Mouse (Mus musculus): ENCODE measurements at regions not wholly inside any gene's neighbourhood (a gene's known extent, or its start where the extent isn't known, plus 50 kb on each side); places are given as distances from the start of the nearest gene placed in this dataset.

DNA sequence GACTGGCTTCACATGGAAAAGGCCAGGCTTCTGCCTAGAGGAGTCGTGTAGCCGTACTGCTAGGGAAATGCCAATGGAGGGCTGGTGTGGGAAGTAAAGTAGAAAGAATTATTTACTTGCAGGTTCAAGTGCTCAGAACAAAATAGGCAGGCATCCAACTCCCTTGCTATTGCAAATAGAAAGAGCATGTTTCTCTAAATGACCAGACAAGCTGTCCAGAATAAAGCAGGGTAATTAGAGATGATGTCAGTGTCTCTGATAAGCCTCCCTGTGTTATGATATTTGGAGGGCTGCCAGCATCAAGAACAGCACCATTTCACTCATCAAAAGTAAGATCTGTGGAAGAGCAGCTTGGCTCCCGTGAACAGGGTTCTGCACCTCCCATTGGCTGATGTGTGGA lies 192.4 kb downstream of the Usp46 start:
- DNase-seq (ENCODE audit: low spot score in 2 of 2) = no peak

DNA sequence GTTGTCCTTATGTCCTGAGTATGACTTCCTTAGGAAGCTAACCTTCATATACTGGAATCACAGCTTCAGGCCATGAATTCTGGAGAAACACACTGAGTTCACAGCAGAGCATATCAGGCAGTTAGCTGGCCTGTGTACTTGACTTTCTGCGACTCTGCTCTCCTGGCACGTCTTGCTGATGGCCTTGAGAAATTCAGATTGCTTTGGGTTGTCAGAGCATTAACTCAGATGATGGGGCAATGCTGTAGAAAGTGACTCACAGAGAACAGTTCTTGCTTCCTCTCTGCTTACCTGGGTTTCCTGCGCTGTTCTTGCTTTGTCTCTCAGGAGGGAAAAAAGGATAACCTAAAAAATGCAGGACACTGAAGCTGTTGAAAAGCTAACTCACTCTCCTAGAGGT lies 187.3 kb downstream of the Usp46 start:
- DNase-seq (ENCODE audit: low spot score in 2 of 2) = no peak

DNA sequence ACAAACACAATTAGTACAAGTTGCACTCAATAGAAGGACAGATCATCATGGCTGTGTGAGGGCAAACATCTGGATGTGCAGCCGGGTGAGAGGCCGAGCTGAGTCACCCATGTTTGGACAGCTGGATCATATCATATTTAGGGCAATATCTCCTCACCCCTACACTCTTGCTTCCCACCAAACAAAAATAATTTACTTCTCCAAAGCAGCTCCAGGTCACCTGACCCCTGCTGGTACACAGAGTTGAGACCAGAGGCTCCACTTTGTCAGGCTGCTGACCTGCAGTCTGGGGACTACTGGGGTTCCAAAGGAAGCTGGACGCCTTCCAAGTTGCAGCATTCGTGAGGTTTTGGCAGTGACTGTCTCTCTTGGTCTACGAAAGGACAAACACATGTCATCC lies 186.3 kb downstream of the Usp46 start:
- no peak for DNase-seq (ENCODE audit: low spot score in 2 of 2)

DNA sequence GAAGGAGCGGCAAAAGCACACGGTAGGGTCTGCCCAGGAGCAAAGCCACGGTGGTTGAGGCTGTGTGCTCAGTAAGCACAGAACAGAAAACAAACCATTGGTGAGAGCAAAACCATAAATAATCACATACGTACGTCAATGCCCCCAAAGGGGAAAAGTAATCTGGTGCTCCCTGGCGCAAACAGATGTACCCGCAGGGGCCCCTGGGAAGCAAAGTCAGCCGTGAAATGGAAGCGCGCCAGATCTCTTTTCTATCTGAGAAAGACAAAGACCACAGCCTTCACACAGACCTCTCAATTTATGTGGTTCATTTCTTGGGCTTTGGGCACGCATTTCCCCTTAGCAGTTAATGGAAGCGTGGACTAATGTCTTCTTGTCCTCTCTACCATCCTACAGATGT lies 183.2 kb downstream of the Usp46 start:
- no peak for DNase-seq (ENCODE audit: low spot score in 2 of 2)

DNA sequence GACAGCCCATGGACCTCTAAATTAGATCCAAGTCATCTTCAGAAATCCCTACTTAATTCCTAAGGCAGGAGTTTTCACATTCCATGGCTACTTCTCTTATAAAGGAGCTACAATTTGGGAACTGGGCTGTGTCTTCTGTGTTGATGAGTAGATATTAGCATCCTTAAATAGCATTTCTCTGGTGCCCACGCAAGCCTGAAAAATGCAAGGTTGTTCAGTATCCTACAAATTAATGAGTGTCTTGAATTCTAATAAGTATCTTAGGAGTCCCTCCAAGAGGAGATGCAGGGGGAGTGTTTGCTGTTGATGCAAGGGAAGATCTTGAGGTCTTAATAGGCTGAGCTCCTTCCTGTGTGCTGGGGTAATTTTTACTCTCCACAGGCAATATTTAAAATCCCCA lies 182.5 kb downstream of the Usp46 start:
- no peak for DNase-seq (ENCODE audit: low spot score in 2 of 2)

DNA sequence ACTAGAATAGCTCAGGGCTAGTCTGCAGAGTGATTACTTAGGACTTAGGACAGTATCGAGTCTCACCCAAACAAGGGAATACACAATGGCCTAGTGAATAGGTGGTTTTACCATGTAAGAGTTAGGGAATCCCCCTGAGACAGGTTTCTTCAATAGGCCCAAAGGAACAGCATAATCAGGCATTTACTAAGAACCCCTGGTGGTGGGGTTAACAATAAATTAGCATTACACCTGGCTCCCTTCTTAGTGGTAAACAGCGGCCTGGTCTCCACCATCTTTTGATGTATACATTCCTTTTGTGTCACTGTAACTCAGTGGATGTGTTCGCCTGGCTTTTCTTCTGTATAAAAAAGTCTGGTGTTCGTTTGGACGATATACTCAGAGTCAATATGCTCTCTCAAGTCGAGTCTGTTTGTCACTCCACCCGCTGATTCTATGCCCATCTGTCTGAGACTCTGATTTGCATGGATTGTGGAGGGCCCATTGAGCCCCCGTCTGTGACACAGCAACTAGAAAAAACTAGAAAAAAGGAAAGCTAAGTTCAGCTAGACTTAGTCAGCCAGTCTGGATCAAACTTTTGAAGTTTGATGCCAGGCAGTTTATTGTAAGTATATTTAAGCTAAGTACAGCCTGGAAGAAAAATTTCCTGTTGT lies 180.8 kb downstream of the Usp46 start:
- no peak for DNase-seq (ENCODE audit: low spot score in 2 of 2)

DNA sequence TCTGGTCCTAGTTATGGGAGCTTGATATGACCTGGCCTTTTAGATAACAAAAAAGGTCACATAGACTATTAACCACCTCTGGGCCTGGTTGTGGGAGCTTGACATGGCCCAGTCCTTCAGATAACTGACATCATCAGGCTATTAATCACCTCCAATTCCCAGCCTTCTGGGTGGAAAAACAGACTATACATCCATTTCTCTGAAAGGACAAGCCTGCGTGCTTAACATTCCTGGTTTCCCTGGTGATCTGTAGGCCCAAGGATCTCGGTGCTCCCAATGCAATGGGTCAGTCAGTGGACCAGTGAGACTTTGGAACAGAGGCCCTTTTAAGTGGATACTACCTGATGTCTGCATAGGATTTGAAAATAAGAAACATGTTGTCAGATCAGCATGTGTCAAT lies 179.8 kb downstream of the Usp46 start:
- DNase-seq (ENCODE audit: low spot score in 2 of 2) = no peak

DNA sequence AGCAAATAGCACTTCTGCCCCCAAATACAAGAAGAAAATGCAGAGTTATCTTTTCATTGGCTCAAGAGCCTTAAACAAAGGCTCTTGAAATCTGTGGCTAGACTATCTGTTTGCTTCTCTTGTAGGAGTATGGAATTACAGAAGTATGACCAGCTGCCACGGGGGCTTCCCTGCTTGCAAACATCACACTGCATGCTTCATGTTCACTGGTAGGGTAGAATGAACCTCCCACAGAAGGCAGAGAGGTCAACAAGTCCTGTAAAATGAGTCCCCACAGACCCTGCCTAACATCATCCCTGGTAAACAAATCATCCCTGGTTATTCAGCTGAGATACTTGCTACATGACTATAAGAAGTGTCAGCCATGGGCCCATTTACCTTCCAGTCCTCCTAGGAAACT lies 178.9 kb downstream of the Usp46 start:
- DNase-seq (ENCODE audit: low spot score in 2 of 2) = no peak

DNA sequence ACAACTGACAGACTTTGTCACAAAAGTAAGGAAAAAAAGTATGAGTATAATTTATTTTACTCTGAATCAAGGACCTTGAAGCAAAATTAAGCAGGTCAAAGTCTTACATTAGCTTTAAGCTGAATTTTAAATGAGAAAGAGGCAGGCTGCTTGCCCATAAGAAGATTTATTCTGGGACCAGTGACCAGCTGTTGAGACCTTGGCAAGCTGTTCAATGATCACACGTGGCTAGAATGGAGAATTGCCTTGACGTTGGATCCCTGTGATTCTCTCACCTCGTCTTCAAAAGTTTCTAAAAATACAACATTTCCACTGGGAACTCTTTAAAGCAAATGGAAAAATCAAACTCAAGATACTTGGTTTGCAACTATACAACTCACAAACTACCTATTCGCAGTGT lies 177.3 kb downstream of the Usp46 start:
- DNase-seq (ENCODE audit: low spot score in 2 of 2) = no peak

DNA sequence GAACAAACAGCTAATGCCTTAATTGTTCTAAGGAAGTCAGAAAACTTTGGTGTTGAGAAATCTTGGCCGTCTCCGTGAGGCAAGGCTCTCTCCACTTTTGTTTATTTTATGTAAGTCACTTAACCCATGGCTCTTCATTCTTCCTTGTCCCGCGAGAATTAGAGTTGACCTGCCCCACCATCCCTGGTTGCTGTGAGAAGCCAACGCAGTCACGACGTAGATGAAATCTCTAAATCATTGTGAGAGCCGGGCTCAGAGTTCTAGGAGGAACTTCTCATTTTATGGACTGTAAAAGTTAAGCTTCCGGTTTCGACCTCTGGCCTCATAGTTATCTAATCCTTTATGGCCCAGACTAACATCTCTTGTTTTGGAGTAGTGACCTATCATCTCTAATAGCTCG lies 176.6 kb downstream of the Usp46 start:
- no peak for DNase-seq (ENCODE audit: low spot score in 2 of 2)

DNA sequence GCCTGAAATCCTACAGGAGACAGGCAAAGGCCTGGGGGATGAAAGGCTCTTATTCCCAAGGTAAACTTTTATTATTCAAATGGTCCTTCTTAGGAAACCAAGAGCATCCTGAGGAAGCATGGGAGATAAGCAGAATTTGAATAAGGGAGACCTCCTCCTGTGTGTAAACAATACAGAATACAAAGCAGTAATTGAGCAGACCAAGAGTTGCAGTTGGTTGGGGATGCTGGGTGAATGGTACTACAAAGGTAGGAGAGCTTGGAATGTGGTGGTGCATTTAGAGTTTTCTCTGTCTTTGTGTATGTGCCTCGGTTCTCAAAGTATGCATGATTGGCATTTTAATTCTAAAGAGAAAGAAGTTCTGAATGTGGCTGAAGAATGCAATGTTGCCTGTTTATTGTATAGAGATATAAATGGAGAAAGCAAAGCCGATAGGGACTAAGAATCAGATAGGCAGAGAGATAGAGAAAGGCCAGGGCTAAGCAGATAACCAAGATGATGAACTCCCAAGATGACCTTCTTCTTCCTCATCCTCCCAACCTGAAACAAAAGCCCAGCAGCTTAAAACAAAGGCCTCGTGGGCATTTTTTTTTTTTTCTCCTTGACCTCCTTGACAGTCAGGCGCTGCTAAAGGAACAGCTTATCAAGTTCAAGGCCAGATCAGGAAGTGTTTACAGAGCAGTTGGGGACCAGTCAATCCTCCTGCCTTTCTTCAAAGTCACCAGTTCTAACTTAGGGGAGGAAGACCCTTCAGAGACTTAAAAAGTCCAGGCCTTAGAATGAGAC lies 175.6 kb downstream of the Usp46 start:
- no peak for DNase-seq (ENCODE audit: low spot score in 2 of 2)

DNA sequence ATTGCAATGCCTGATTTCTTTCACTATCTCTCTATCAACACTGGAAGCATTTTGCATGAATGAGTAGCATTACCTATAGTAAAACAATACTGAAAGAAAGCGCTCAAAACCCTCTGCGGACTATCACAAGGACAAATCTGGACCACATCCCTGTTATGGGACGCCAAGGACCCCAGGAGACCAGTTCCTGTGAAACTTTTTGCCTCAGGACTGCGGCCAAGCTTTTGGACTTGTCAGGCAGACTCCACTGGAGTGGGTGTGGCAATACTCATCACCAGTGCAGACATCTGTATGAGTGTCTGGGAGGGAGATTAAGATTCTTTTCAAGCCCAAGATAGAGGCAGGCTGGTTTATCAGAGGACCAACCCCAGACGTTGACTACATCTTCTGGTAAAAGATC lies 173.0 kb downstream of the Usp46 start:
- no peak for DNase-seq (ENCODE audit: low spot score in 2 of 2)

DNA sequence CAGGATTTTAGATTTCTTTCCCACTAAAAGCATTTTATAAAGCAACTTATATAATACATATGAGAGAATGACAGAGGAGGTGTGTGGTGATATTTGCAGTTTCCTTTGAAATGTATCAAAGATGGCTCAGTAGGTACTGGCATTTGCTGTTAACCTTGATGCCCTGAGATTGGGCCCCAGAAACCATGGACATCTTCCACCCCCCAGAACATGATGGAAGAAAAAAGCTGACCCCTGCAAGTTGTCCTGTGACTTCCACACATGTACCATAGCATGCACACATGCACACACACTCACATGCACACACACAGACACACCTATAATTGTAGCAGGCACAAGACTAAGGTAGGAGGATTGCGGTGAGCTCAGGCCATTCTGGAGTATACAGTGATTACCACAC lies 171.4 kb downstream of the Usp46 start:
- no peak for DNase-seq (ENCODE audit: low spot score in 2 of 2)

DNA sequence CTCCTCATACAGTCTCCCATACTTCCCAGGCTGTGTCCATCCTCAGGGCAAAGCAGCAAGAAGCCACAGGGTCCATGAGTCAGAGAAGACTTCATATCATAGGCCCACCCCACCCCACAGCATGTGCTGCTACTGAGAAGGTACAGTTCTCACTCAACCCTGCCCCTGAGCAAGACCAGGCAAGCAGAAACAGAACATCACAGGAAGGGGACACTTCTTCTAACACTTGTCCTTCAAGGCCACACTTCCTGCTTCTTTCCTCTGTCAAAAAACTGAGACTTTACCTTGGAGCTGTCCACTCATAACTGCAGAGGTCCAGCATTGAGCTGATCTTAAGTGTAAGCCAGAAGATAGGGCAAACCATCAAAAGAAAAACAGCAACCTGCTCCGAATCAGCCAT lies 166.6 kb downstream of the Usp46 start:
- no peak for DNase-seq (ENCODE audit: low spot score in 2 of 2)

DNA sequence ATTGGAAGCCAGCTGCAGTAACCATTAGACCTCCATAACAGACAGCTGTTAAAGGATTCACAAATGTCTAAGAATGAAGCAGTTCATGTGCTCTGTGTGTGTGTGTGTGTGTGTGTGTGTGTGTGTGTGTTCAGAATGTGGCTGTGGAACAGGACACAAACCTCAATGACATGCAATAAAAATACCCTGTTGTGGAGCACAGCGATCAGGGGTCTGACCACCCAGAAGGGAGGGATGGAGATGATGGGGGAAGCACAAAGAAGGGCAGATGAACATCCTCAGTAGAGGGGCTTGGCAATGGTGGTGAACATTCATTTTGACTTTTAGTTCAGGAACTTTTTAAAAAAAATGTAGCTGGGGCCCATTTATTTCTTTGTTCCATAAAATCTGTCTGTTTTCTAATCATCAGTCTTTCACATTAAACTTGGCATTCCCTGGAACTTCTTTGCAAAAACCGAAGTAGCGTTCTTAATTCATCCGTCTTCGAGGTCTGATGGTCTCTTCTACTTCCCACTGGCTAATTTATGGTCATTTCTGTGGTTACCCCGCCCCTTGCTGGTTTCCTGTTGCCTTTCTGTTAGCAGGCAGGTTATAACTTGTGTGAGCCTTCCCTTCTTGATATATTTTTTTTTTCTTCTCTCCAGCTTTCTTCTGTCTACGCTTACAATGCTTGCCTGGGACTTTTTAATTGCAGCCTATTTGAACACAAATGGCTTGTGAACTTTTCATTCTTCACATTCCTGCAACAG lies 165.6 kb downstream of the Usp46 start:
- no peak for DNase-seq (ENCODE audit: low spot score in 2 of 2)

DNA sequence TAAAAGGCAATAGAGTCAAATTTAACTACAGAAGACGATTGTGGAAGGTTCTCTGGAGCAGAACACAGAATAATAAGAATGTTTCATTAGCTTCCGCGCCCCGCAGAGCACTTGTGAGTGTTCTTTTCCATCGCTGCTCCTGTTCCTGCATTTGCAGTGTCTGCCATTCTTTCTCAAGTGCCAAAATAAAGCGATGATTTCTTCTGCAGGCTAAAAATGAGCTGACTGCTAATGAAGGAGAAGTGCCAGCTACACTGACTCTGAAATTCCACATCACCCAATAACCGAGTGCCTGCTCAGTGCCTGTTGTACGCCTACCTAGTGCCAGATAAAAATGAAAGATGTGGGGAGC lies 165.0 kb downstream of the Usp46 start:
- peak in 1 of 2 experiments; percentile 16 for DNase-seq (ENCODE audit: low spot score in 2 of 2)

DNA sequence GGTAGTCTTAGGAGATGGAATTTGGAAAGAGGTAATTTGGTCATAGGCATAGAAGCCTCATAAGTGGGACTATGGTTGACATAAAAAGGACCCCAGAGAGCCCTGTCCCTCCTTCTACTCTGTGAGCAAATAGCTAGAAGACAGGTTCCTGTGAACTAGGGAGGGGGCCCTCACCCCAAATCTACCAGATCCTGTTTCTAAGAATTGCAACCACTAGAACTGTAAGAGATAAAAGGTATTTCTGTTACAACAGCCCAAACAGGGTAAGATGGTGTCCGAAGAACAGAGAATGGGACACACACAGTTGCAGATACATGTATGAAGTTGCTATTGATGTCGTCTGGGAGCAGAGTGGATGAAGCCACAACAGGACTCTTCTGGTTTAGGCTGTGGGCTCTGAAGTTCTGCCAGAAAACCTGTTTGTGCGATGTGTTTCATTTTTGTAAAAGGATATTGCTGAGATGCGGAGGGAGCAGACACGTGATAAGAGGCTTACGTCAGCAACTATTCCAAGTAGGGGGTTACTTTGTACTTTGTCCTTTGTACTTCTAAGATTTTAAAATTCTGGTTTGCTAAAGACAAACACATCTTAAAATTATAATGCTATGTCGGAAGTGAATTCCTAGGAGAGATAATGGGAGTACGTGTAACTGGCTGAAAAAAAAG lies 164.0 kb downstream of the Usp46 start:
- no peak for DNase-seq (ENCODE audit: low spot score in 2 of 2)

DNA sequence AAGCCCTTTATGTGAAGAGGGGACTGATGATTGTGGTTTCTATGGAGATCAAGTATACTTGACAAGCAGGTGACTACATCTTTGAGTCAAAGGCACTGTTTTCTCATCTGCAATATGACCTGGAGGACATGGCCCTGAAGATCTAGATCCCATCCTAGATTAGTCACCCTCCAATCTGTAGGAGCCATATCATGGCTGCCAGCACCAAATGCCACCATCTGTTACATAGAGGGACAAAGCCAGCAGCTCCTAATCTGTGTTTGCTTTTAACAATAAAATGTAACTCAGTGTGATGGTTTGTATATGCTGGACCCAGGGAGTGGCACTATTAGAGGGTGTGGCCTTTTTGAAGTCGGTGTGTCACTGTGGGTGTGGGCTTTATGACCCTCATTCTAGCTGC lies 156.1 kb downstream of the Usp46 start:
- DNase-seq (ENCODE audit: low spot score in 2 of 2) = no peak

DNA sequence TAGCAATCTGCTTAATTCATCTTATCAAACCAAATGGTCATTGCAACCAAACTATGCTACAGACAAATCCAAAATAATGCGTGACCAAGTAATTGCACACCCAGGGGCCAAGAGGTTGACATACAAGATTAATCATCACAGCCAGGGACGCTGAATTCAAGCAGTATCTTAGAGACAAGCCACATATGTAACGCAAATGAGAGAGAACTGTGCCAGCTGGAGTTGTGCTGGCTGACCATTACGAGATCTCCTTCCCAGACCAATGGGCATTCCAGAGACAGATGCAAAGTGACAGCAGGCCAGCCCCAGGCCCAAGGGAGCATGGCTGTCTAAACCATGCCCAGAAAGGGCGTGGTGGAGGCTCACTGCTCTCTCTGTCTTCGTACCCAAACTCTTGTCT lies 155.1 kb downstream of the Usp46 start:
- DNase-seq (ENCODE audit: low spot score in 2 of 2) = no peak

DNA sequence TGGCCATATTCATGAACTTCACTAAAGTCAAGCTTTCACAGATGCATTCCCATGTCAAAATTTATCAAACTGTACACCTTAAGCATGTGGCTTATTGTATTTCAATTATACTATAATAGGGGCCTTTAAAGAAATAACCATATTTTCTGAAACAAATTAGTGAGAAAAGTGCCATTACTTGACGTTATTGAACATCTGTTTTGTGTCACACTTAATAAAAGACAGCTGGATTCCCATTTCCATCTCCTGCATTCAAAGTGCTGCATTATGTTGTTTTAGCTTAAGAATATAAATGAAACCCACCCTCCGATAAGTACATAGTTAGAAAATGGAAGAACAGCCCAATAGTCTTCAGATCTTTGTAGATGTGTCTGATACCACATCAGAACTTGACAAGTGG lies 150.2 kb downstream of the Usp46 start:
- DNase-seq (ENCODE audit: low spot score in 2 of 2) = no peak

DNA sequence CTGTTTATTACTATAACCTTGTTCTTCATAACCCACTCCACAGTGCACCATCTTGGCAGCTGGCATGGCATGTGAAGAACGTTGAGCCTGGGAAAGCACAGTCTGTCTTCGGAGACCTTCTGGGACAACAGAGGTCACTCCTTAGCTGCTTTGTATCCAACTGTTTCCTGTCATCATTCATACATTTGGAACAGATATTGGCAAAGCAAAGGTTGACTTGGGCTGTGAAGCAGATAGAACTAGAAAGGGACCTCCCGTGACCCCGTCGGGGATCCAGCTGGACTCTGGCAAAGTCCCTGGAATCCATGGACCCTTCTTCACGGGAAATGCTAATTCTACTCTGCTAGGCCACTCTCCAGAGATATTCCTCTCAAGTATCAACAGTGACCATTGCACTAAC lies 148.3 kb downstream of the Usp46 start:
- DNase-seq (ENCODE audit: low spot score in 2 of 2) = no peak

DNA sequence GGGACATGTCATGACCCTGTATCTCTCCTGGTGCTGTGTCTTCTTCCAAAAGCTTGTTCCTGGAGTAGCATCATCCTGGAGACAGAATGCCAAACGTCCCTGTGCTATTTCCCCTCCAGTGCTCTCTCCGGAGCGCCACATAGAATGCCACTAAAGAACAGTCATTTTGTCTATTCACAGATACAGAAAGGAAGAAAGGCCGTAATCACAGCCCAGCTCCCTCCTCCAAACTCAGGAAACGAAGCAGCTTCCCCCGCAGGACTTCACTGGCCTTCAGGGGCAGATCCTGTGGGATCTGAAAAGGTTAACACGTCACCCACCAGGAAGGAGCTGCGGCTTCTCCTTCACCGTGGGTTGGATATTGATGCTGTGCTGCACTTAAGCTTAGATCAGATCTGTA lies 140.7 kb downstream of the Usp46 start:
- DNase-seq (ENCODE audit: low spot score in 2 of 2) = no peak

DNA sequence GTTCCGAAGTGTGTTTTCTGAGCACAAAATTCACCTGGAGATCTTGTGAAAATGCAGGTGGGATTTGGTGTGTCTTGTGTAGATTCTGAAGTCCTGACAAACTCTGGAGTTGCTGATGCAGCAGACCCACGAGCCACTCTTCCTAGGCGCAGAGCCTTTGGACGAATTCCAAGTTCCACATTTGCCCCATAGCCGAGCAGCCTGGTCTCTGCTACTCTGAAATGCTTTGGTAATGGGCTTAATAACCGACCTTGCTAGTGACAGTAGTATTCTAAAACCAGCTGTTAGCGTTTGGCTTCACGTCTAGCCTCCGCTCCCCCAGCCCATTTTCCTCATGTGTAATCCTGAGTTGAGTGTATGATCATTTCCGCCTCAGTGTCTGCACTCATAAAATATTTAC lies 139.5 kb downstream of the Usp46 start:
- no peak for DNase-seq (ENCODE audit: low spot score in 2 of 2)

All from right cerebral cortex, postnatal 36 days (tissue).